Mouse (Mus musculus) intestine, embryonic 14.5 days (tissue): ENCODE results near the gene Tamm41. TPM values are rescaled to one million over a fixed set of nuclear protein-coding genes. Genes with fewer than 3 reads are reported as not detected.

Experiments used
- ATAC-seq: fragments of 200-750 bp; cut with Nextera tagmentation; replicated peaks from 2 replicates; pipeline ENCODE4 v1.8.0; 2017; ENCODE audit warnings: low read depth, moderate number of reproducible peaks, moderate TSS enrichment, moderate library complexity; ENCODE audit not compliant: low FRiP score, low TSS enrichment
- DNase-seq: peaks from one replicate; pipeline ENCODE4 v3.0.0-alpha.2; 2018; ENCODE audit warnings: low spot score
- H3K27ac ChIP-seq: fragments of 300-500 bp; sonication (generic); 2 replicates; pipeline ENCODE4 v1.5.1; 2014; ENCODE audit warnings: low read depth, mild to moderate bottlenecking, control low read depth
- H3K27me3 ChIP-seq: fragments of 300-500 bp; sonication (generic); replicated peaks from 2 replicates; pipeline ENCODE4 v1.6.1; 2014; ENCODE audit warnings: low read length, control low read depth; ENCODE audit not compliant: control insufficient read depth, insufficient read depth
- H3K36me3 ChIP-seq: fragments of 300-500 bp; sonication (generic); 2 replicates; pipeline ENCODE4 v1.6.1; 2014; ENCODE audit warnings: low read length, control low read depth; ENCODE audit not compliant: control insufficient read depth, insufficient read depth
- H3K4me1 ChIP-seq: fragments of 300-500 bp; sonication (generic); replicated peaks from 2 replicates; pipeline ENCODE4 v1.6.1; 2014; ENCODE audit warnings: low read length, control low read depth, mixed read lengths; ENCODE audit not compliant: control insufficient read depth, insufficient read depth
- H3K4me2 ChIP-seq: fragments of 300-500 bp; sonication (generic); 2 replicates; pipeline ENCODE4 v1.6.1; 2014; ENCODE audit warnings: low read length
- H3K4me3 ChIP-seq: fragments of 300-500 bp; sonication (generic); 2 replicates; pipeline ENCODE4 v1.5.1; 2014; ENCODE audit warnings: low read depth, low read length, control low read depth, mixed read lengths
- H3K9ac ChIP-seq: fragments of 300-500 bp; sonication (generic); 2 replicates; pipeline ENCODE4 v1.6.1; 2014; ENCODE audit warnings: mild to moderate bottlenecking, low read length
- H3K9me3 ChIP-seq: fragments of 300-500 bp; sonication (generic); 2 replicates; pipeline ENCODE4 v1.6.1; 2016; ENCODE audit warnings: low read length, control low read depth; ENCODE audit not compliant: control insufficient read depth
- WGBS: fragments of 180-500 bp; shearing (Covaris S2); extraction: QIAGEN DNeasy Blood & Tissue Kit; methylation state at CpG from one replicate; pipeline ENCODE4 v1.1.7; 2014; 5-methylcytosine and 5-hydroxymethylcytosine counted together
- polyA plus RNA-seq: library from polyadenylated mRNA; unstranded; fragments of >200 nt; fragmentation: Nextera tagmentation; extraction: Ambion mirVana; gene quantifications from 2 replicates; pipeline ENCODE4 v1.2.1, GENCODE M21; 2014

The Tamm41 gene
- polyA plus RNA-seq, 1 experiment from 2014 or later: 73.3 TPM

DNA sequence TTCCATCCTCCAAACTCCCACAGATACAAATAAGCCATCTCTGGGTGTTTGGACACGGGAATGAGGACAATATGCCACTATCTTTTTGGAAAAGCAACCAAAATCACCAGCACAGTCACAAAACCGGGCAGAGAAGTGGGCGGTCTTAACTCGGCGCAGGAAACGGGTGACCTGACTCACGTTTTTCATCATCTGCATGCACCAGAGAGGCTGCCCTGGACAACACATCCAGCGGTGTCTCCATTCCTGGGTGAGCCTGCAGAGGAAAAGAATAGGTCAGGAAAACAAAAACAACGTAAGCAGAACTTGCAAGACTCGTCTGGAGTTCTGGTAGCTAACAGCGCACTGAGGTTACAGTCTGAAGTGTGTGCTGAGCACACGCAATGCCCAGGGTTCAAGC lies 79.9 kb downstream of the Tamm41 start:
- no peak for ATAC-seq
- no peak overlapping the region for H3K4me2 ChIP-seq

DNA sequence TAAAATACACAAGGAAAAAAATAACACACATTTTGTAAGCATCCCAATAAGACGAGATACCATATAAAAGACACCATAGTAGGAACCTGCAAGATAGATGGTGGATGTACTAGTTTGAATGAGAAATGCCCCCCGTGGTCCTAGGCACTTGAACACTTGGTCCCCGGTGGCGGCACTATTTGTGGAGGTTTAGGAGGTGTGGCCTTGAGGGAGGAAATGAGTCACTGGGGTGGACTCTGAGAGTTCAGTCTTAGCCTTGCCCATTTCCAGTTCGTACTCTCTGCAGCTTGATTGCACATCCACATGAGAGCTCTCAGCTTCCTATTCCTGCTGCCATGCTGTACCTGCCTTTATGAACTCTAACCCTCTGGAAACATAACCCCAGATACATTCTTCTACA lies 83.2 kb downstream of the Tamm41 start:
- Histone ChIP-seq H3K36me3 (no peaks in the 10 kb centered on the region), H3K4me3 (no peak overlapping the region), H3K4me2 (no peak overlapping the region), H3K27ac (no peak overlapping the region), H3K27me3 (no peaks in the 10 kb centered on the region), H3K4me1 (no peaks in the 10 kb centered on the region; the same call in 1 of the 2 replicates), H3K9ac (no peak overlapping the region), H3K9me3 (no peaks in the 10 kb centered on the region)
- ATAC-seq (no peak), DNase-seq (no peak)
- 83% methylated on average over 5 of the region's 5 CpGs for WGBS

More for the DNA sequence above, 79.9 kb downstream of the Tamm41 start:
- Histone ChIP-seq H3K4me3 (no peak overlapping the region), H3K9me3 (no peaks in the 10 kb centered on the region), H3K4me1 (no peaks in the 10 kb centered on the region; the same call in 1 of the 2 replicates), H3K27me3 (no peaks in the 10 kb centered on the region), H3K27ac (no peak overlapping the region), H3K9ac (no peak overlapping the region), H3K36me3 (no peaks in the 10 kb centered on the region)
- DNase-seq: no peak
- WGBS: 59% methylated on average over 12 of the region's 12 CpGs

Other genes with a start within 250 kb of the Tamm41 start
- 72.0 and 82.9 TPM in 2 replicates for gene Vgll4, start 67.9 kb downstream of the Tamm41 start, polyA plus RNA-seq
- gene Syn2, start 97.0 kb upstream of the Tamm41 start, polyA plus RNA-seq: 2.7 and 2.9 TPM in 2 replicates
- not detected in 2 replicates for gene Gm17482, start 189.5 kb upstream of the Tamm41 start, polyA plus RNA-seq
- gene Timp4, start 214.3 kb upstream of the Tamm41 start, polyA plus RNA-seq: 0.12 and 0.70 TPM in 2 replicates